Mouse (Mus musculus) spleen, adult 2 months (tissue): ENCODE data around the gene Wdr82.

ENCODE experiments used
- CTCF ChIP-seq: fragments of 200-500 bp; IDR thresholded peaks from 2 replicates; pipeline ENCODE4 v1.5.1; 2011; ENCODE audit warnings: mild to moderate bottlenecking, inconsistent platforms; ENCODE audit not compliant: insufficient read depth, insufficient read length, insufficient replicate concordance; ENCODE audit errors: extremely low read depth
- POLR2A ChIP-seq: fragments of 200-500 bp; IDR thresholded peaks from 2 replicates; pipeline ENCODE4 v1.6.1; 2011; ENCODE audit warnings: low read depth, low read length, inconsistent platforms

GRCm38 (mm10) chr9:106171346-106172158 is 824 bp downstream of the Wdr82 start:
- no peak for TF ChIP-seq POLR2A
- TF ChIP-seq CTCF = no peak
